Mouse (Mus musculus) embryonic facial prominence, embryonic 11.5 days (tissue): ENCODE measurements at regions not wholly inside any gene's neighbourhood (a gene's known extent, or its start where the extent isn't known, plus 50 kb on each side); places are given as distances from the start of the nearest gene placed in this dataset.

Experiments
- ATAC-seq: fragments of 200-750 bp; cut with Nextera tagmentation; replicated peaks from 2 replicates; pipeline ENCODE4 v1.8.0; 2017; ENCODE audit warnings: low read depth; ENCODE audit not compliant: insufficient number of reproducible peaks, low FRiP score, low TSS enrichment
- DNase-seq: peaks from one replicate; pipeline ENCODE4 v3.0.0-alpha.2; 2015; ENCODE audit warnings: low spot score
- H3K27ac ChIP-seq: fragments of 300-500 bp; sonication (generic); replicated peaks from 2 replicates; pipeline ENCODE4 v1.5.1; 2014; ENCODE audit warnings: mild to moderate bottlenecking, low read depth, low read length, control low read depth
- H3K27me3 ChIP-seq: fragments of 300-500 bp; sonication (generic); 2 replicates; pipeline ENCODE4 v1.6.1; 2014; ENCODE audit warnings: mild to moderate bottlenecking, low read length, moderate library complexity, mixed read lengths; ENCODE audit not compliant: control insufficient read depth, insufficient read depth
- H3K36me3 ChIP-seq: fragments of 300-500 bp; sonication (generic); replicated peaks from 2 replicates; pipeline ENCODE4 v1.6.1; 2014; ENCODE audit warnings: low read depth, mild to moderate bottlenecking, low read length, moderate library complexity, mixed read lengths; ENCODE audit not compliant: control insufficient read depth, insufficient read depth
- H3K4me1 ChIP-seq: fragments of 300-500 bp; sonication (generic); 2 replicates; pipeline ENCODE4 v1.6.1; 2014; ENCODE audit warnings: low read length, mixed read lengths; ENCODE audit not compliant: control insufficient read depth, insufficient read depth
- H3K4me2 ChIP-seq: fragments of 300-500 bp; sonication (generic); 2 replicates; pipeline ENCODE4 v1.6.1; 2014; ENCODE audit warnings: low read depth, mild to moderate bottlenecking, control low read depth, low read length, moderate library complexity
- H3K4me3 ChIP-seq: fragments of 300-500 bp; sonication (generic); 2 replicates; pipeline ENCODE4 v1.5.1; 2014; ENCODE audit warnings: low read depth, low read length, control low read depth
- H3K9ac ChIP-seq: fragments of 300-500 bp; sonication (generic); replicated peaks from 2 replicates; pipeline ENCODE4 v1.6.1; 2014; ENCODE audit warnings: mild to moderate bottlenecking, control low read depth, low read length
- H3K9me3 ChIP-seq: fragments of 300-500 bp; sonication (generic); replicated peaks from 2 replicates; pipeline ENCODE4 v1.6.1; 2016; ENCODE audit warnings: mild to moderate bottlenecking, low read length, inconsistent platforms, mixed read lengths; ENCODE audit not compliant: control insufficient read depth
- WGBS: fragments of 180-500 bp; shearing (Covaris S2); extraction: QIAGEN DNeasy Blood & Tissue Kit; methylation state at CpG from one replicate; pipeline ENCODE4 v1.1.7; 2014; 5-methylcytosine and 5-hydroxymethylcytosine counted together

DNA sequence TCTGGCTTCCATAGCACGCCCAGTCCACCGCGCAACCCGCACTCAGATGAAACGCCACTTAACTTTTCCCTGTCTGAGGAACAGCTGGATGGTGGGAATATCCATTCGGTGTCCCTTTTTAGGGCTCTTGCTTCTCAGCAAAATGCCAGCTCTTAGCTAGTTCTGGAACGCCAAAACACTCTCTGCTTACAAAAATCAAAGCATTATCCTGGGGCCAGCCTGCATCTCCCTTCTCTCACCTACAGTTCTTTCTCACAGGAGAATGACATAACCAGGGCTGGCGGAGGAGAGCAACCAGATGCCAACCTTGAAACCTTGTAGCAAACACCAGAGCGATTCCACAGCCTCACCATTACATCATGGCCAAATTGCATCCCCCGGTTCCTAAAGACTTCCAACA, 236.4 kb upstream of the Kazn start:
- 78% methylated on average over 10 of the region's 10 CpGs for WGBS
- Histone ChIP-seq H3K9ac (no peak overlapping the region), H3K27me3 (no peaks in the 10 kb centered on the region), H3K4me1 (no peaks in the 10 kb centered on the region), H3K27ac (no peak overlapping the region), H3K9me3 (no peaks in the 10 kb centered on the region), H3K36me3 (no peaks in the 10 kb centered on the region), H3K4me2 (peak overlapping the region; percentile 30), H3K4me3 (peak overlapping the region; percentile 8; the same call in 1 of the 2 replicates)
- DNase-seq = no peak
- no peak for ATAC-seq

DNA sequence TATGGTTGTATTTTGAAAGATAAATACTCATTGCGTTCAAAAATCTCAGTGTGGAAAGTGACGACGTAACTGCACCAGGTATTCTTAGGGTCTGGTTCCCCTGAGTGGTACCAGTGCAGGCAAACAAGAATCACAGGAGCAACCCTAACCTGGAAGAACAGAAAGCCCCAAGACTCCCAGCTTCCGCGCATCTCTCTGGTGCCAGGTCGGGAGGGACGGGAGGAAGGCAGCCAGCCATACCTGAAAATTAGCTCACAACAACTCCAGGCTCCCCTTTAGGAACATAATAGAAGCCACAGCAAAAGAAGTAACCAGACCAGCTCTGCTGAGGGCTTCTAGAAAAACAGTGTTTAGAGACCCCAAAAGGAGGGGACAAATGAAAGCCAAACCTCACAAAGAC, 235.4 kb upstream of the Kazn start:
- Histone ChIP-seq H3K9me3 (no peaks in the 10 kb centered on the region), H3K4me3 (no peak overlapping the region), H3K36me3 (no peaks in the 10 kb centered on the region), H3K4me2 (no peak overlapping the region), H3K27ac (no peak overlapping the region), H3K4me1 (no peaks in the 10 kb centered on the region), H3K27me3 (no peaks in the 10 kb centered on the region), H3K9ac (no peak overlapping the region)
- 83% methylated on average over 7 of the region's 7 CpGs for whole genome bisulfite sequencing
- DNase-seq (no peak), ATAC-seq (no peak)

DNA sequence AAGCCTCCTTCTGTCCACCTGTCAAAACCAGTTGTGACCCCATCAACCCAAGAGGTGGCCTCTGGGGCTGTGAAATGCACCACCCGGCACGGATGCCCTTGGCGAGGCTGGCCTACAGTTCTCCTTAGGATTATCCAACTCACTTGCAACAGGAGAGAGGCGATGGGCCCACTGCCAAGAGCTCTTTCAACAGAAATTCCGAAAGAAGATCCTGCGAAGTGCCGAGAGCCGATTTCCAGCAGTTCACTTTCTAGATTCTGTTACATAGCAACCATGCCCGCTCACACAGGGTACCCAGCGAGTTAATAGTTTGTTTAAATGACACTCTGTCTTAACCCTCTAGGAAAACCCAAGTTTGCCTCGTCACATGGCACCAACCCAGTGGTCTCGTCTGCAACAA, 234.8 kb upstream of the Kazn start:
- Histone ChIP-seq H3K4me1 (no peaks in the 10 kb centered on the region), H3K4me3 (no peak overlapping the region), H3K27ac (no peak overlapping the region), H3K9me3 (no peaks in the 10 kb centered on the region), H3K9ac (no peak overlapping the region), H3K27me3 (no peaks in the 10 kb centered on the region), H3K36me3 (no peaks in the 10 kb centered on the region), H3K4me2 (no peak overlapping the region)
- no peak for ATAC-seq
- 61% methylated on average over 12 of the region's 12 CpGs for WGBS
- no peak for DNase-seq

DNA sequence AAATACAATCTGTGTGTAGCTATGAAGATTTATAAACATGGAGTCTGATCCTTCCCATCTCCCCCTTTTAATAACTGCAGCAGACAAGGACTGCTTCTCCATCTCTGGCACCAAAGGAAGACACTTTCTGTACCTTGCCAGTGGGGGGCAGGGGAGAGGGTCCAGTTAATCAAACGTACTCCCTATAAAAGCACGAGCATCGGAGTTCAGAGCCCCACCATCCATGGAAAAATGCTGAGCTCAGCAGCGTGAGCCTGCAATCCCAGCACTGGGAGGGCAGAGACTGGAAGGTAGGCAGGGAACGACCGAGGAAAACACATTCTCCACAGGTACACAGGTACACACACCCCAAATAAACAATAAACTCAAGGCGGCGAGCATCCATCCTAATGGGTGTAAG, 234.1 kb upstream of the Kazn start:
- ATAC-seq (no peak), DNase-seq (no peak)
- Histone ChIP-seq H3K9me3 (no peaks in the 10 kb centered on the region), H3K27me3 (no peaks in the 10 kb centered on the region), H3K27ac (no peak overlapping the region), H3K4me1 (no peaks in the 10 kb centered on the region), H3K4me2 (no peak overlapping the region), H3K36me3 (no peaks in the 10 kb centered on the region), H3K9ac (no peak overlapping the region), H3K4me3 (no peak overlapping the region)
- 86% methylated on average over 8 of the region's 8 CpGs for WGBS

DNA sequence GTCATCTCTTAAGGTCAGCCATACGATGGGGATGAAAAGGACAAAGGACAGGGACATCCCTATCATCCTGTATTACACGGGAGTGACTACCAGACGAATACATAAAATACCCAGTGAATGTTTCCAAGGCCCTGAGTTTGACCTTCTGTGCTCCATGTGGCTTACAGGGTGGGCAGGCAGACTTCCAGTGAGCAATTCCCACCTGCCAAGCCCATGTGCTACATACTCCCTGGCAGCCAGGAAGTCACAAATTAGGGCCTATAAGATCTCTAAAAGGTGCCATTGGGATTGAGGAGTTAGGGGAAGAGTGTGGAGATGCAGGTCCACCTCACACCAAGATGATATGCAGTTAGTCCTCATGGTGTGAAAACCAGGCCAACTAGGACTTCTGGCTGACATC, 233.1 kb upstream of the Kazn start:
- no peak overlapping the region for H3K27ac ChIP-seq
- H3K27me3 ChIP-seq = no peaks in the 10 kb centered on the region
- no peak for DNase-seq
- H3K9ac ChIP-seq = no peak overlapping the region
- 94% methylated on average over 3 of the region's 3 CpGs for WGBS
- no peak overlapping the region for H3K4me2 ChIP-seq
- no peaks in the 10 kb centered on the region for H3K36me3 ChIP-seq
- no peak overlapping the region for H3K4me3 ChIP-seq
- no peaks in the 10 kb centered on the region for H3K4me1 ChIP-seq
- H3K9me3 ChIP-seq = no peaks in the 10 kb centered on the region
- no peak for ATAC-seq

DNA sequence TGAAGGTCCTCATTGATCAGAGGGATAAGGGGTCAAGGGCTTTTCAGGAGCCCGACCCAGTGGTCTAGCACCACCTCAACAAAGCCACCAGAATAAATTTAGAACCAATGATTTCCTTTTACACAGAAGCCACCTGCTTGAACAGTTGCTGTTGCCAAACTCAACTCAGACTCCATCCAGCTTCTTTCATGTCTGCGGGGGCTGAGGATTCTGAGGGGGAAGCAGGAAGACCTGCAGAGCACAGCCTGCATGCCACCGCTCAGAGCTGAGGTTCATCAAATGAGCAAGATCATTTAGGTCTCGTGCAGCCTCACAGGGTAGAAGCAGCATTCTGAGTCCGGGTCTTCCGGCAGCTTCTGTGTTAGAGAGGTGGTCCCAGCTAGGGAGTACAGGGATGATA, 231.6 kb upstream of the Kazn start:
- Histone ChIP-seq H3K27ac (no peak overlapping the region), H3K4me1 (no peaks in the 10 kb centered on the region), H3K9me3 (no peaks in the 10 kb centered on the region), H3K9ac (no peak overlapping the region), H3K27me3 (no peaks in the 10 kb centered on the region), H3K36me3 (no peaks in the 10 kb centered on the region), H3K4me3 (no peak overlapping the region), H3K4me2 (no peak overlapping the region)
- DNase-seq (no peak), ATAC-seq (no peak)
- WGBS = 88% methylated on average over 6 of the region's 6 CpGs

DNA sequence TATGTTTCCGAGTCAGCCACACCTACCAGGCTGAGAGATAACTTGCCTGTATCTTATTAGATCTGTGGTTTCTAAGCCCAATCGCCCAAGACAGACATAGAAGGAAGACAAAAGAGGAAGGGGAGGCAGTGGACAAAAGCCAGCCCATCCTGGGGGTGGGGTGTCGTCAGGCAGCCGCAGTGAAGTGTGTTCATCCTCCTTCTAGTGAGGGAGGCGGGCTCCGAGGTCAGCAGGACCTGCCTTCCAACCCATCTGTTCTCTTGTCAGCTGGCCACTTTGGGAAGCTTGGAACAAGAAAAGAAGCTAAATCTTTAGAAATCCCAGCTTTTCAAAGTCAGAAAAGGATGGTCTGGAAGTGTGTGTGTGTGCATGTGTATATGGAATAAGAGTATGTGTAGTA, 228.7 kb upstream of the Kazn start:
- H3K27ac ChIP-seq = no peak overlapping the region
- H3K9ac ChIP-seq = no peak overlapping the region
- H3K4me3 ChIP-seq = no peak overlapping the region
- no peak for ATAC-seq
- WGBS = 74% methylated on average over 6 of the region's 6 CpGs
- no peaks in the 10 kb centered on the region for H3K36me3 ChIP-seq
- no peaks in the 10 kb centered on the region for H3K9me3 ChIP-seq
- no peaks in the 10 kb centered on the region for H3K4me1 ChIP-seq
- DNase-seq = no peak
- no peaks in the 10 kb centered on the region for H3K27me3 ChIP-seq
- H3K4me2 ChIP-seq = no peak overlapping the region

DNA sequence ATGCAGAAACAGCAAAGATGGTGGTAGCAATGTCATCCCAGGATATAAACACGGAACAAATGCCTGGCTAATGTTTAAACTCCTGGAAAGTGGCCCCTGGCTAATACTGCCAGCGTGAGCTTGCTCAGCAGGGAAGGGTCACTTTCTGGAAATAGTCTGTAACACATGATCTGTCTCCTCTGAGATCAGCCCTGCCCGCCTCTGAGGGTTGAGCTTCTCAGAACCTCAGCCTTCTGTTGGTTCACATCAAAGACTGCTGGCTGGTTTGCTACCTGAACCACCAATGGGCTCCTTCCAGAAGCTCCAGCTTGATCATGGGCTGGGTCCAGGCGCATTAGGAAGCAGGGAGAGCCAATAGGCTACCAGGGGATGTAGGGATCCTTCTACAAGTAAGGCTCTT, 226.0 kb upstream of the Kazn start:
- ATAC-seq = no peak
- no peaks in the 10 kb centered on the region for H3K9me3 ChIP-seq
- WGBS = 88% methylated on average over 4 of the region's 4 CpGs

DNA sequence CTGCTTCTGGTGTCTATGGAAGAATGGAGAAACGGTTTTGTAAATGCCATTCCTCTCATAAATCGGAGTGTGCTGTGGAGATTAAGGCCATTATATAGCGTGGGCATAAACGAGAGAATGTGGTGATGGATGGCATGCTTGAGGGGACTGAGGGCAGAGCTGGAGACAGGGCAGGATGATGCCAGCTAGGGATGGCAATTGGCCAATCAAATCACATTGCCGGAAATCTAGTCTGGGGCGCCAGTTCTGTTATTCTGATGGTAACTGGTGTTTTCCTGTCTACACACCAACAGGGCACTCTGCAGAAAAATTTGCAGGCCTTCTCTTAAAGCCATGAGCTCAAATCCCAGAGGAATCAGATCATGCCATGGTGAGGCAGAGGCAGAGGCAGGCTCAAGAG, 224.9 kb upstream of the Kazn start:
- Histone ChIP-seq H3K36me3 (no peaks in the 10 kb centered on the region), H3K4me2 (no peak overlapping the region), H3K4me3 (no peak overlapping the region), H3K27me3 (no peaks in the 10 kb centered on the region), H3K4me1 (no peaks in the 10 kb centered on the region), H3K9me3 (no peaks in the 10 kb centered on the region), H3K27ac (no peak overlapping the region), H3K9ac (no peak overlapping the region)
- WGBS = 97% methylated on average over 6 of the region's 6 CpGs
- DNase-seq = no peak
- ATAC-seq = no peak

More for the DNA sequence above, 226.0 kb upstream of the Kazn start:
- H3K36me3 ChIP-seq = no peaks in the 10 kb centered on the region
- no peak overlapping the region for H3K4me3 ChIP-seq
- no peak overlapping the region for H3K4me2 ChIP-seq
- no peak for DNase-seq
- H3K4me1 ChIP-seq = no peaks in the 10 kb centered on the region
- no peak overlapping the region for H3K27ac ChIP-seq
- H3K27me3 ChIP-seq = no peaks in the 10 kb centered on the region
- H3K9ac ChIP-seq = no peak overlapping the region
